Mouse (Mus musculus): ENCODE data around the gene Jakmip3.

Jakmip3 gene

DNA sequence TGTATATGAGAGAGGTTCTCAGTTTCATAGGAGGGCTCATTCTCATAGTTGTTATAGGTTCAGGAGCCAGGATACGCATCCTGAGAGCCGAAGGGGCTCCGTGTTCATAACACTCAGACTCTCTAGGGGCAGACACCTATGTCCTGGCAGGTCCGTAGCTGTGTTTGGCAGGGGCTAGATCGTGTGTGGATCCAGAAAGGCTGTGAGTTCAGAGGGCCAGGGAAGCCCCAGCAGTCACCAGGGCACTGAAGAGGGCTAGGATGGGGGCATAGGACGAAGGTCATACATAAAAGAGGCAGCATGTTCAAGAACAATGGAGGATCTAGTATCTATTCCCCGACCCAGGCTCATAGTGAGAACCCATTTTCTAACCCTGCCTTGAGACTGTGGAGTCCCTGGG is 154.8 kb downstream of the Jakmip3 start:
- no peak for DNase-seq (ENCODE audit: low spot score in 2 of 2)

DNA sequence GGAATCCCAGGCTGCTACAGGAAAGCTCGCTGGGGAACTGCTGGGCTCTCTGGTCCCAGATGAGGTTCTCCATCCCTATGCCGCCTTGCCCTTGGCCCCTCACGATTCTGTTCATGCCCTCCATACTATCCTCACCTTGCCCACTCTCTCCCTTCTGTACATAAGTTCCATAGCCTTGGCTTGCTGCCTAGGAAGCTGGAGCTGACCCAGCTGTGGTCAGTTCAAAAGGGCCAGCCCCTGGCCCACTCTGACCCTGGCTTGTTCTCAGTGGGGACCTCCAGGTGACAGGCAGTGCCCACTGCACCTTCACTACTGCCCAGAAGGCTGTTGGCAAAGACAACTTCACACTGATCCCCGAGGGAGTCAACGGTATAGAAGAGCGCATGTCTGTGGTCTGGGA is 155.9 kb downstream of the Jakmip3 start:
- DNase-seq (ENCODE audit: low spot score in 2 of 2), result no peak

DNA sequence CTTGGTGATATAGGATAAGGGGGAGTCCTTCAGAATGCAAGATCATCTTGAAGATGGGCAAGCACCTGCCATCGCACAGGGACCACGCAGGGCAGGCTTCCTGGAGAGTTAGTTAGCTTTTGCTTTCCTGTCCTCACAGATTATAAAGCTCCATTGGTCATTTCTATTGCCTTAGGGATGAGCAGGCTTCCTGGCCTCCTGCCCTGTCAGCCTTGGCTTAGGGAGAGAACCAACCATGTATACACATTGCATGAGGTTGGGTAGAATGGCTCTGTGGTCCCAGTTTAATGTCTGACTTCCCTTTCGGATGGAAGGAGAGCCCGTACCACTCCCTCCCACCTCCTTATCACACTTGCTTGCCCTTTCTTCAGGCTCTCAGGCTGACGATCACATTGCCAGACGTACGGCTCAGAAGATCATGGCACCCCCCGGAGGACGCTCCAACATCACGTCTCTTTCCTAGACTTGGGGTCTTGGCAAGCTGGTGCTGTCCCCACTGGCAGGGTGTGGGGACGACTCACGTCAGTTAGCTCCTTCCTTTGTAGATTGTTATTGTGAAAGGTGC is 160.1 kb downstream of the Jakmip3 start:
- DNase-seq (ENCODE audit: low spot score in 2 of 2), result no peak

DNA sequence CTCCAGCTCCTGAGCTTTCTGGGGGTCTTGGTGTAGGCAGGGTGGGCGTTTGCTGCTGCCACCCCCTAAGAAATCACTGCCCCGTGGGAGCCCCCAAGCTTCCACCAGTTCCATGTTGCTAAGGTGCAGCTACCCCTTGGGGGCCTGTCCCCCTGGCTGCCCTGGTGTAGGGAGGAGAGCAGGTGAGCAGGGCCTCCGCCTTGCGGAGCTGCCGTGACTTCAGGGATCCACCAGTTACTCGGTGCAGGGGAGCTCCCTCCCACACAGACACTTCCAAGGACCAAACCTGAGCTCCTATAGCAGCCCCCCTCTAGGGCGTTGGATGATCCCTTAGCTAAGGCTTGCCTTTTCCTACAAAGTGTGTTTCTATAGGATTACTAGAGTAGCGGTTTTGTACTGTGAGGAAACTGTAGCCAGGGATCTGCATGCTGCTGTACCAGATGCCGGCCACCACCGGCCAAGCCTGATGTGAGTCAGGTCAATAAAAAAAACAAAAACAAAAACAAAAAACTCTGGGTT is 160.8 kb downstream of the Jakmip3 start:
- no peak for DNase-seq (ENCODE audit: low spot score in 2 of 2)

DNA sequence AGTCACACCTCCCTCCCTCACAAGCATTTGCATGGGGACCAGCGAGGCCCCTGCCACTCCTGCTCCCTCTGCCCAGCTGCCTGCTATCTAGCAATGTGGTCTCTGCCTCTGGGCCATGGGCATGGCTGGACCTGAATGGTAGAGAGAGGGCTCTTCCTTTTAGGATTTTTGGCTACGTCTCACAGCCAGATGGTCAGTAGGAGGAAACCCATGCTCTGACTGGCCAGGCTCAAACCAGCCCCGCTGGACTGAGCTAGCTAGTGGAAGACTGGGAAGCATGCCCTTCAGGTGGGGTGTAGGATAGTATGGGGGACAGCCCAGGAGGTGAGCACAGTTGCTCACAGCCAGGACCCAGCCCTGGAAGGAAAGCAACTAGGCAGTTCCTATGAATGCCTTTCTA is 161.3 kb downstream of the Jakmip3 start:
- no peak for DNase-seq (ENCODE audit: low spot score in 2 of 2)

DNA sequence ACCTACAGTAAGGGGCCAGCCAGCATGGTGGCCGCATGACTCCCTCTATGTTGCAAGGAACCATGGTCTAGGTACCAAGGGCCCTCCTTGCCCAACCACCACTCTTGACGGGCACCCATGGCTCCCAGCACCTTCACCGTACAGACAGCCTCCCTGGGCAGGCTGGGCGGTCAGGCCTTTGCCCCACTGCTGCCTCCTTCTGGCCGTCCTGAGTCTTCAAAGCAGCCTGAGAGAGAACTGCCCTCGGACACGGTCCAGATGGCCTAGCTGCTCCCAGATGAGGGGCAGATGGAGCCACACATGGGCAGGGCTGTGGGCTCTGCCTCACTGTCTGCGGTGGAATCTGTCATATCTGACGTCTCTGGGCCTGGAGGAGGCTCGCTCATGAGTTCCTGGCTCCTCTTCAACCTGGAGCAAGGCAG is 163.4 kb downstream of the Jakmip3 start:
- DNase-seq (ENCODE audit: low spot score in 2 of 2), result no peak

DNA sequence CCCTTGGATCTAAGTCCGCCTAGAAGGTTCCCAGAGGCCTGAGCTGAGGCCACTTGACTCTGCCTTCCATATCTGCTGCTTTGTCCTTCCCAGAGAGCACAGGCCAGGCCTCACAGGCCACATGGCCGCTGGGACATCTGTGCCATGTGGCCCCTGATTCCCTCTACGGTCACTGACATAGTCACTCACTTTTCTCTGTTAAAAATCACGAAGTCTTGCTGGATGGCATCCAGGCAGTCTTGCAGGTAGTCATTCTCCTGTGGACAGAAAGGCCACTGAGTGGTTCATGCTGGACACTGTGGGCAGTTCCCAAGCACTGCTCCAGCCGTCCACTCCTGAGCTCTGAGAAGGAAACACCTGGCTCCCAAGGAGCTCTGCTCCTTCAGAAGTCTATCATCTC is 164.5 kb downstream of the Jakmip3 start:
- DNase-seq (ENCODE audit: low spot score in 2 of 2), result no peak

DNA sequence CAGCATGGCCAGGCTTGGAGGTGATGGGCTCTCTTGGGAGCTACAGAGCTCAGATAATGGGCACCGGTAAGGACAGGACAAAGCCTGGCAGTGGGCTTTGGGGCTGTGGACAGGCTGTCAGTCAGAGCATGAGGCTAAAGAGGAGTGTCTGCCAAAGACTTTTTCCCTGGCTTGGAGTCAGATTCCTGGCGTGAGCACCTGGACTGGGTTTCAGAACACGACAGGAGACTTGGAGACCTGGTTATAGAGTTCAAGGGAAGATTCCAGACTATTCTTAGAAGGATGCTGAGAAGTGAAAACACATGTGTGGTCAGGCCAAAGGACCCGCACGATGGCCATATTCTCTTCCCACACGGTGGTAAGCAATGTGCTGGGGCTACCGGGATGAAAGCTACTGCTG is 165.2 kb downstream of the Jakmip3 start:
- DNase-seq (ENCODE audit: low spot score in 2 of 2), result no peak

DNA sequence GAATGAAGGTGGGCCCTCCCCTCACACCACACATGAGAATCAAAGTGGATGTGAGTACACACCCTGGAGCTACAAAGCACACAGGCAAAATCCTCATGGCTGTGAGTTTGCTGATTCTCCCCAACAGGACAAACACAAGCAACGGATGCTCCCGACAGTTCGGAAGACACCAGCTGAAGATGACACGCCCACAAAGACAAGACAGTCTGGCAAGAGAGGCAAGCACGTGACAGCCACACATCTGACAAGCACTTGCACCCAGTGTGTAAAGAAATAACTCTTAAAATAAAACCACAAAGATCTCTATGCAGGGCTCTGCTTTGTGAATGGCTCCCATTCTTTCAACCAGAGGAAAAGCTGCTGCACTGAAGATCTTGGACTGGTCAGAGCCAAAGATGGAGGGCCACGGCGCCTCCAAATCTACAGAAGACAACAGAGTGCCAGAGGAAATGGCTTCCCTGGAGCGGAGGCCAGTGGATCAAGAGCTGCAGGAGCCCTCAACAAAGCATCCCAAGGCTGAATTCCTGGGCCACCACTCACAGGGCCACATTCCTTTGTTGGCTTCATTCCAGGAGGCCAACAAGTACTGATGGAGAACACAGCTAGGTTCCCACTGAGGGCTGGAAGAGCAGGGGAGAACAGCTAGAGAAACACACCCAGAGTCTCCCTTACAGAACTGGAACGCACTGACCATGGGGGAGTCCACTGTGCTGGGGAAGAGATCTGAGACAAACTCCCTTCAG is 167.5 kb downstream of the Jakmip3 start:
- DNase-seq (ENCODE audit: low spot score in 2 of 2), result no peak

DNA sequence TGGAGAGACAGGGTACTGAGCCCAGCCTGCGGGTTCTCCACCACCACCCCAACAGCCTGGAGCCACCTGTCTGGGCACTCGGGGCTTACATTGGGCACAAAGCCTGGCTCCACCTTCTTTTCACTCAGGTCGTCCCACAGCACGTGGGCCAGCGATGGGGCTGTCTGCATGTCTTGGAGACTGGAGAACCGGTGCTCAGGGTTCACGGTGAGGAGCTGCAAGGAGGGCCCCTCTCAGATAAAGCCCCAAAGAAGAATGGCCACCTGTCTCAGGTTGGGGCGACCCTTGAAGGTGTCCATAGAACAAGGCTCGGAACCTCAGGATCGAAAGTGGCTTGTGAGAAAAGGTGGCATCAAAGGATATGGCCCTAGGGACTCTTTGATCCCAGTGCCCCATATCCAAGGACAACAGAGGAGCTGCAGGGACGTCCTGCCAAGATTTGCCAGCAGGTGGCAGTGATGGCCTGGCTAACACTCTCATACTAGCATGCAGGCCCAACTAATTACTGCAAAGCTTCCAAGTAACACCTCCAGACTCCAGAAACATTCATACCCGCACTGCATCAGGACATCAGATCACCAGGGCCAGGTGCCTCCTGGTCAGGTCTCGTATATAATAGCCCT is 178.7 kb downstream of the Jakmip3 start:
- DNase-seq (ENCODE audit: low spot score in 2 of 2), result peak; percentile 11 to 19

DNA sequence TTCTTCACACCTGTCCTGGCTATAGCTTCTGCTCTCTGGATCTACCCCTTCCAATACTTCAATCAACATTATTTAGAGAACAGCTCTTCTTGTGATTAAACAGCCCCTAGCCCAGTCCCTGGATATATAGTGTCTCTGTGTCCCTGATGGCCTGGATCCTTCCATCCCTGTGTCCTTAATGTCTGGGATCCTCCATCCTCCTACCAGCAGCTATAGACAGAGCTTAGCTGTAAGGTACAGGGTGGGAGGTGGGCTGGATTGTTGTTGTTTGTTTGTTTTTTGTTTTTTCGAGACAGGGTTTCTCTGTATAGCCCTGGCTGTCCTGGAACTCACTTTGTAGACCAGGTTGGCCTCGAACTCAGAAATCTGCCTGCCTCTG is 179.2 kb downstream of the Jakmip3 start:
- no peak for DNase-seq (ENCODE audit: low spot score in 2 of 2)

DNA sequence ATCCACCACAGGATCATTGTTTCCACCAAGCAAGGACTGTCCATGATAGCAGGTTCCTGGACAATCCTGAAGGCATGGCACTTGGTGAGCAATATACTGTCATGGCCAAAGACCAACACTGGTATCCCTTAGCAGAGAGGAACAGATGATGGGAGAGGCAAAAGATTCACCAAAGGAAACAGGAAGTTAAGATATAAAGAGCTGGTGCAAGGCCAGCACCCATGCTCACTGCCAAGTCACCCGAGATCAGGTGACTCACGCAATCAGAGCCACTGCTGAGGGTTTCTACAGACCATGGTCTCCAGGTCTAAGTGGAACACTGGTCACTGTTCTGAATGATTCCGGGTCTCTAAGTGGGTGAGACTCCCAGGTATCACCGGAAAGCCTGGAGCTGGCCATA is 185.4 kb downstream of the Jakmip3 start:
- no peak for DNase-seq (ENCODE audit: low spot score in 2 of 2)

DNA sequence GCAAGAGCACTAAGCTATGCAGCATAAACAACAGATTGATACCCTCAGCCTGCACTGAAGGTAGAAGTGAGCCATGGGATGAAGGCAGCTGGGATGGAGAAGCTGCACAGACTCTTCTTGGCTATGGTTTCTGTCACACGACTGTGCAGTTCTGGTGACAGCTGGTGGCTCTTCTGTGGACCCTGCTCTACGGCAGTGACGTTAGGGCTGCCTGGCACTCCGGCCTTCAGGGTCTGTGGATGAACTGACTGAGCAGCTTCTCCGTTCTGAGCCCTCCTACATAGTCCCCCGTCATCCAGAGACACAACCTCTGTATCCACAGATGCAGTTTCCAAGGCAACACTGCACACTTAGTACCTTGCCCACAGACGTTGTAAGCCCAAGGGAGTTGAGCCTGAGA is 186.0 kb downstream of the Jakmip3 start:
- DNase-seq (ENCODE audit: low spot score in 2 of 2), result no peak

DNA sequence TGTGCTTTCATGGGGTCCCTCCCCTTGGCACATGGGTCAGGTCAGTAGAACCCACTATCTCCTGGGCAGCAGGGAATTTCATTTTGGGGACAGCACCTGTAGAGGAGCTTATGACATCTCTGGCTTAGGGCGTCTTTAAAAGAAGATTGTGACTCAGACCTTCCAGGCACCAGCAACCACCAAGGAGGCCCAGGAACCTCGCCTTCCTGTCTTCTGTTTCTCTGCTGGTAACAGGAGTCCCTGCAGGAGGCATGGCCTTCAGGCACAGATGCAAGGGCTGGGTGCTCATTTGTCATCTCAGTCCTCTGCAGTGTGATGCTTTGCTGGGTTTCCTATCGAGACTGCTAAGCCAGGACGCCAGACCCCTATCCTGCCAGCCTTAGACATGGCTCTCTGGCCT is 188.5 kb downstream of the Jakmip3 start:
- no peak for DNase-seq (ENCODE audit: low spot score in 2 of 2)

DNA sequence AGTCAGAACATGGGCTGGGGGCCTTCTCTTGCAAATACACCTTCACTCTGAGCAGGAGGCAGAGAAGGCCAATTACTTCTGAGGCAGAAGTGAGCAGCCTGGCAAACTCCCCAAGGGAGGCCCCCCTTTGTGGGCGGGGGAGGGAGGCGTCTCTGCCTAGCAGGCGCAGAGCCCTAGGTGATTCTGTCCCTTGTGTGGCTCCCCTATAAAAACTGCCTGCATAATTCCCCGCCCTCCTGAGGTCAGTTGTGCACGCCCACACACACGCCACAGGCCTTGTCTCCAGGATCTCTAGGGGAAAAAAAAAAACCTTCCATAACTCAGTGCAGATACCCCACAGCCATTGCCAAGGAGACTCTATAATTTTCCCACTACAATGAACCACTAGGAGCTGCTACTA is 189.8 kb downstream of the Jakmip3 start:
- peak in 1 of 2 experiments; percentile 9 for DNase-seq (ENCODE audit: low spot score in 2 of 2)

DNA sequence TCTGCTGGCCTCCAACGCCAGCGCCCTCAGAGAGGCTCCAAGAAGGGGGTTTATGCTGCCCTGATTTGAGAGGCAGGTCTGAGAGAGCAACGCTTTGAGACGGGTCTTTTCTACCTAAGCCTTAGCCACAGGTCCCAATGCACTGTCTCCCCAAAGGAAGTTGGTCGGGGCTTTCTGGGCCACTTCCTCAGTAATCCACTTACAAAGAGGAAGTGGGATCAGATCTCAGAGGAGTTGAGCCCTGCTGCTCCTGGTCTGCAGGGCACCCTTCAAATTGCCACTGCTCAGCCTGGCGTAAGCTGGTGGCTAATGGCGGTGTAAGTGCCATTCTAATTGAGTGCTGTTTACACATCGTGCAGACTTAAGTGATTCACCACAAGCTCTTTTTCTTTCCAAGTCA is 191.0 kb downstream of the Jakmip3 start:
- peak in 1 of 2 experiments; percentile 6 for DNase-seq (ENCODE audit: low spot score in 2 of 2)

DNA sequence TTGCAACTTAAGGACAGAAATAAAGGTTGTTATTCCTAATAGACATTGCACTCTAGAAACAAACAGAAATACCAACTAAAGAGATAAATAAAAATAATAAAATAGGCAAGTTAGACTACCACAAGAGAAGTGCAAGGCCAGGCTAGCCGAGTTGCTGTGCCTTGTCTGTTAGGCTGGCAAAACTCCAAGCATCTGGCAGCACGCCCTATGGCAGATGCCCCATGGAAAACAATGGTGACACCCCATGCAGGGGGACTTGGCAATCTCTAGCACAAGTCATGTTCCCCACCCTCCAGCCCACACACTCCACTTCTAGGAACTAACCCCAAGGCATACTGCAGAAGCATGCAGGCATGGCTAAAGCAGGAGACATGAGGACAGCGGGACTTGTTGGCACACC is 192.9 kb downstream of the Jakmip3 start:
- DNase-seq (ENCODE audit: low spot score in 2 of 2), result no peak

Measured in spleen, postnatal 36 days (tissue).